Mouse (Mus musculus): ENCODE measurements at regions not wholly inside any gene's neighbourhood (a gene's known extent, or its start where the extent isn't known, plus 50 kb on each side); places are given as distances from the start of the nearest gene placed in this dataset.

- TF ChIP-seq CTCF (IDR thresholded peaks at IDR 0.05; ENCODE audit: low read depth) (no peak), EP300 (IDR thresholded peaks at IDR 0.05; ENCODE audit: low read depth) (no peak)
Observed at GRCm38 (mm10) chr6:64799306-64800001, 70.5 kb downstream of the Atoh1 start.
